Mouse (Mus musculus): ENCODE measurements around the gene Uvssa. TPM values are rescaled to one million over a fixed set of nuclear protein-coding genes. Genes with fewer than 3 reads are reported as not detected.

Uvssa gene
- polyA plus RNA-seq, 1 experiment from 2014 or later, result 4.0 TPM

- Histone ChIP-seq H3K9me3 (replicated peaks; ENCODE audit: control insufficient read depth, low read length) (no peaks in the 10 kb centered on the region), H3K27me3 (ENCODE audit: control insufficient read depth, insufficient read depth, low read length) (no peaks in the 10 kb centered on the region), H3K4me3 (ENCODE audit: low read depth, low read length) (no peak overlapping the region), H3K36me3 (ENCODE audit: control insufficient read depth, insufficient read depth, low read length) (peaks cover 21% of the 10 kb centered on the region), H3K4me1 (ENCODE audit: control insufficient read depth, insufficient read depth, low read length) (peaks cover 7% of the 10 kb centered on the region; the same call in 1 of the 2 replicates), H3K27ac (ENCODE audit: low read depth, low read length) (no peak overlapping the region), H3K9ac (ENCODE audit: low read depth, low read length) (no peak overlapping the region), H3K4me2 (no peak overlapping the region)
- 89% methylated on average over 4 of the region's 4 CpGs for WGBS (ENCODE audit: insufficient replicate concordance)
- ATAC-seq (replicated peaks; ENCODE audit: insufficient number of reproducible peaks, low FRiP score, low TSS enrichment), result no peak
These were observed 19.9 kb upstream of the Uvssa start for GRCm38 (mm10) chr5:33358467-33358866.

- ATAC-seq (replicated peaks; ENCODE audit: insufficient number of reproducible peaks, low FRiP score, low TSS enrichment), result no peak
- no peak overlapping the region for H3K27ac ChIP-seq (ENCODE audit: low read depth, low read length)
- H3K9ac ChIP-seq (ENCODE audit: low read depth, low read length), result no peak overlapping the region
- H3K4me3 ChIP-seq (ENCODE audit: low read depth, low read length), result no peak overlapping the region
- no peaks in the 10 kb centered on the region for H3K27me3 ChIP-seq (ENCODE audit: control insufficient read depth, insufficient read depth, low read length)
- H3K4me1 ChIP-seq (ENCODE audit: control insufficient read depth, insufficient read depth, low read length), result peaks cover 2% of the 10 kb centered on the region; the same call in 1 of the 2 replicates
- H3K9me3 ChIP-seq (replicated peaks; ENCODE audit: control insufficient read depth, low read length), result no peaks in the 10 kb centered on the region
- 92% methylated on average over 5 of the region's 5 CpGs for WGBS (ENCODE audit: insufficient replicate concordance)
- H3K36me3 ChIP-seq (ENCODE audit: control insufficient read depth, insufficient read depth, low read length), result peaks cover 55% of the 10 kb centered on the region
- no peak overlapping the region for H3K4me2 ChIP-seq
These were observed 15.1 kb upstream of the Uvssa start for GRCm38 (mm10) chr5:33363263-33363662.

- H3K36me3 ChIP-seq (ENCODE audit: control insufficient read depth, insufficient read depth, low read length), result peaks cover 65% of the 10 kb centered on the region
- no peak overlapping the region for H3K4me2 ChIP-seq
- H3K4me1 ChIP-seq (ENCODE audit: control insufficient read depth, insufficient read depth, low read length), result no peaks in the 10 kb centered on the region
- no peak overlapping the region for H3K27ac ChIP-seq (ENCODE audit: low read depth, low read length)
- no peak overlapping the region for H3K9ac ChIP-seq (ENCODE audit: low read depth, low read length)
- H3K27me3 ChIP-seq (ENCODE audit: control insufficient read depth, insufficient read depth, low read length), result no peaks in the 10 kb centered on the region
- H3K9me3 ChIP-seq (replicated peaks; ENCODE audit: control insufficient read depth, low read length), result no peaks in the 10 kb centered on the region
- no peak overlapping the region for H3K4me3 ChIP-seq (ENCODE audit: low read depth, low read length)
- 92% methylated on average over 4 of the region's 4 CpGs for WGBS (ENCODE audit: insufficient replicate concordance)
- no peak for ATAC-seq (replicated peaks; ENCODE audit: insufficient number of reproducible peaks, low FRiP score, low TSS enrichment)
These were observed 9.7 kb upstream of the Uvssa start for GRCm38 (mm10) chr5:33368651-33369050.

GRCm38 (mm10) chr5:33371137-33371536 is 7.2 kb upstream of the Uvssa start:
- peaks cover 49% of the 10 kb centered on the region for H3K36me3 ChIP-seq (ENCODE audit: control insufficient read depth, insufficient read depth, low read length)

GRCm38 (mm10) chr5:33371668-33372067 is 6.7 kb upstream of the Uvssa start:
- no peak for ATAC-seq (replicated peaks; ENCODE audit: insufficient number of reproducible peaks, low FRiP score, low TSS enrichment)

More at GRCm38 (mm10) chr5:33371137-33371536, 7.2 kb upstream of the Uvssa start:
- no peak overlapping the region for H3K4me2 ChIP-seq
- no peaks in the 10 kb centered on the region for H3K9me3 ChIP-seq (replicated peaks; ENCODE audit: control insufficient read depth, low read length)
- no peak overlapping the region for H3K9ac ChIP-seq (ENCODE audit: low read depth, low read length)
- no peak overlapping the region for H3K27ac ChIP-seq (ENCODE audit: low read depth, low read length)
- no peak overlapping the region for H3K4me3 ChIP-seq (ENCODE audit: low read depth, low read length)
- H3K4me1 ChIP-seq (ENCODE audit: control insufficient read depth, insufficient read depth, low read length), result no peaks in the 10 kb centered on the region
- no peaks in the 10 kb centered on the region for H3K27me3 ChIP-seq (ENCODE audit: control insufficient read depth, insufficient read depth, low read length)
- ATAC-seq (replicated peaks; ENCODE audit: insufficient number of reproducible peaks, low FRiP score, low TSS enrichment), result no peak

GRCm38 (mm10) chr5:33372331-33373038 is 5.9 kb upstream of the Uvssa start:
- peaks cover 37% of the 10 kb centered on the region for H3K36me3 ChIP-seq (ENCODE audit: control insufficient read depth, insufficient read depth, low read length)
- ATAC-seq (replicated peaks; ENCODE audit: insufficient number of reproducible peaks, low FRiP score, low TSS enrichment), result no peak
- H3K27me3 ChIP-seq (ENCODE audit: control insufficient read depth, insufficient read depth, low read length), result no peaks in the 10 kb centered on the region
- H3K9me3 ChIP-seq (replicated peaks; ENCODE audit: control insufficient read depth, low read length), result no peaks in the 10 kb centered on the region
- H3K4me2 ChIP-seq, result no peak overlapping the region
- H3K9ac ChIP-seq (ENCODE audit: low read depth, low read length), result no peak overlapping the region
- WGBS (ENCODE audit: insufficient replicate concordance), result 86% methylated on average over 18 of the region's 18 CpGs
- no peak overlapping the region for H3K27ac ChIP-seq (ENCODE audit: low read depth, low read length)
- H3K4me1 ChIP-seq (ENCODE audit: control insufficient read depth, insufficient read depth, low read length), result 0 out of 2 replicates have a peak, but pooled peaks cover 3% of the 10 kb centered on the region
- no peak overlapping the region for H3K4me3 ChIP-seq (ENCODE audit: low read depth, low read length)

More at GRCm38 (mm10) chr5:33371668-33372067, 6.7 kb upstream of the Uvssa start:
- H3K4me3 ChIP-seq (ENCODE audit: low read depth, low read length), result no peak overlapping the region
- 93% methylated on average over 4 of the region's 4 CpGs for WGBS (ENCODE audit: insufficient replicate concordance)
- no peak overlapping the region for H3K4me2 ChIP-seq
- no peaks in the 10 kb centered on the region for H3K27me3 ChIP-seq (ENCODE audit: control insufficient read depth, insufficient read depth, low read length)
- H3K9ac ChIP-seq (ENCODE audit: low read depth, low read length), result no peak overlapping the region
- no peaks in the 10 kb centered on the region for H3K9me3 ChIP-seq (replicated peaks; ENCODE audit: control insufficient read depth, low read length)
- H3K4me1 ChIP-seq (ENCODE audit: control insufficient read depth, insufficient read depth, low read length), result no peaks in the 10 kb centered on the region
- H3K36me3 ChIP-seq (ENCODE audit: control insufficient read depth, insufficient read depth, low read length), result peaks cover 44% of the 10 kb centered on the region
- no peak overlapping the region for H3K27ac ChIP-seq (ENCODE audit: low read depth, low read length)

GRCm38 (mm10) chr5:33377176-33377575 is 1.2 kb upstream of the Uvssa start:
- H3K27ac ChIP-seq (ENCODE audit: low read depth, low read length), result peak overlapping the region; percentile 94; the same call in 1 of the 2 replicates
- H3K9ac ChIP-seq (ENCODE audit: low read depth, low read length), result peak overlapping the region; percentile 93
- 59% methylated on average over 6 of the region's 6 CpGs for WGBS (ENCODE audit: insufficient replicate concordance)

GRCm38 (mm10) chr5:33377801-33378301 is 498 bp upstream of the Uvssa start:
- peak overlapping the region; percentile 94 for H3K27ac ChIP-seq (ENCODE audit: low read depth, low read length)
- ATAC-seq (replicated peaks; ENCODE audit: insufficient number of reproducible peaks, low FRiP score, low TSS enrichment), result 0 out of 2 replicates have a peak, but pooled peaks have one; percentile 18
- no peaks in the 10 kb centered on the region for H3K27me3 ChIP-seq (ENCODE audit: control insufficient read depth, insufficient read depth, low read length)
- peak overlapping the region; percentile 93 for H3K9ac ChIP-seq (ENCODE audit: low read depth, low read length)
- peaks cover 10% of the 10 kb centered on the region for H3K4me1 ChIP-seq (ENCODE audit: control insufficient read depth, insufficient read depth, low read length)
- peak overlapping the region; percentile 96 for H3K4me2 ChIP-seq
- peaks cover 8% of the 10 kb centered on the region for H3K36me3 ChIP-seq (ENCODE audit: control insufficient read depth, insufficient read depth, low read length)
- no peaks in the 10 kb centered on the region for H3K9me3 ChIP-seq (replicated peaks; ENCODE audit: control insufficient read depth, low read length)
- peak overlapping the region; percentile 67 for H3K4me3 ChIP-seq (ENCODE audit: low read depth, low read length)
- 1% methylated on average over 21 of the region's 21 CpGs for WGBS (ENCODE audit: insufficient replicate concordance)

More at GRCm38 (mm10) chr5:33377176-33377575, 1.2 kb upstream of the Uvssa start:
- Histone ChIP-seq H3K9me3 (replicated peaks; ENCODE audit: control insufficient read depth, low read length) (no peaks in the 10 kb centered on the region), H3K4me3 (ENCODE audit: low read depth, low read length) (peak overlapping the region; percentile 67), H3K36me3 (ENCODE audit: control insufficient read depth, insufficient read depth, low read length) (peaks cover 14% of the 10 kb centered on the region), H3K4me2 (peak overlapping the region; percentile 96), H3K4me1 (ENCODE audit: control insufficient read depth, insufficient read depth, low read length) (peaks cover 10% of the 10 kb centered on the region), H3K27me3 (ENCODE audit: control insufficient read depth, insufficient read depth, low read length) (no peaks in the 10 kb centered on the region)
- no peak for ATAC-seq (replicated peaks; ENCODE audit: insufficient number of reproducible peaks, low FRiP score, low TSS enrichment)
